Mouse (Mus musculus): ENCODE measurements around the gene Adamts3.

Adamts3 gene

DNA sequence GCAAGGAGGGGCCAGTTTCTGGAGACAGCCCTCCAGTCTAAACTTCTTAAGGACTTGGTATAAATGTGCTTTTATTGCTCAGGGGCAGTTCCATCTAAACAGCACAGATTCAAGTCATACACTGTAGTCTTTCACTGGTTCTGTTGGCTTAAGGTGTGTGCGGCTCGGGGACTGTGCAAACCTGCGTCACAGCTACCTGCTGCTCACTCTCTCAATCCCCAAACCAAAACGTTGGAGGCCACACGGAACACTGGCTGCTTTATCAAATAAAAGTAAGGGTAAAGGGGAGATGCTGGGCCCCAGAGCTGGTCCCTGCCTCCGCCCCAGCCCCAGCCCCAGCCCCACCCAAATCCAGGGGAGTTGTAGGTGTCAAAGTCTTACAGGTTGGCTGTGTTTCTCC is 66.5 kb downstream of the Adamts3 start:
- no peak for DNase-seq (ENCODE audit: low spot score)

DNA sequence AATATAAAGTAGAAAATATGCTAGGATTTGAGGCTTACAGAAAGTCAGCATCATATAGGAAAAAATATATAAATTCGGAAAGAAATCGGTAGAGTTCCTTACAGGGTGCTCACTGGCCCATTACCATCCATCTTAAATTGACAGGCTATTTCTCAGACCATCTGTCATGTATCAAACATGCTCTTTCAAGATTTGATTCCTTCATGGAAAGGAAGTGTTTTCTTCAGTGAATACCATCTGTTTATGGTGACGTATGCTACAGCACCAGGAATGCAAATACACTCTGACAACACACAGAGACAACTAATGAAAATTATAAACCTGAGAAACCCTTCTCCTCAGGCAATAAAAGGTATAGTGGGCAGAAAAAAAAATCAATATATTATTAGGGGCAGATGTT is 68.6 kb downstream of the Adamts3 start:
- no peak for DNase-seq (ENCODE audit: low spot score)

DNA sequence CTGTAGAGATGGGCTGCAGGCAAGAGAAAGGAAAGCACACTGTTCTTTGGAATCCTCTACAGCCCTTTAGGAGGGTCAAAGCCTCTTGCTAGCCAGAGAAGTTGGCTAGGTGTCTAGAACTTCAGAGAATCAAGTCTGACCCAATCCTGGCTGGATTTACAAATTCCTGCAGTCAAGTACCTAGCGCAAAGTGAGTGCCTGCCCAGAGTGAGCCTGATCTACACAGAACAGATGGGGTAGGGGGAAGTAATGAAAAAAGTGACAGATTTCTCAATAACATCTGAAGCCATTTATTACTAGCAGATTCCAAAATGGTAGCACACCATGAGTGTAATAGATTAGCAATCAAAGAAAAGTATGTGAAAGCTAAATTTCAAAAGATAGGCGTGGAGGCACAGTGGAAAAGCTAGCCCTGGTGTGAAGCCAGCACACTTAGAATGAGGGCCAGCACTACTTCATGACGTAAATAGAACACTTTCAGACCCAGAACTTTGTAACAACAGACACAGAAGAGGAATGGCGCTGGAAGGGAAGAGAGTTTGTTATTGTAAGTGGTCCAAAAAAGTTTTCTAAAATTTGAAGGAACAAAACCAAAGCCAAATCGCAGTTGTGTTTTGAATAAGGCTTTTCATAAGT is 82.8 kb downstream of the Adamts3 start:
- DNase-seq (ENCODE audit: low spot score): no peak

DNA sequence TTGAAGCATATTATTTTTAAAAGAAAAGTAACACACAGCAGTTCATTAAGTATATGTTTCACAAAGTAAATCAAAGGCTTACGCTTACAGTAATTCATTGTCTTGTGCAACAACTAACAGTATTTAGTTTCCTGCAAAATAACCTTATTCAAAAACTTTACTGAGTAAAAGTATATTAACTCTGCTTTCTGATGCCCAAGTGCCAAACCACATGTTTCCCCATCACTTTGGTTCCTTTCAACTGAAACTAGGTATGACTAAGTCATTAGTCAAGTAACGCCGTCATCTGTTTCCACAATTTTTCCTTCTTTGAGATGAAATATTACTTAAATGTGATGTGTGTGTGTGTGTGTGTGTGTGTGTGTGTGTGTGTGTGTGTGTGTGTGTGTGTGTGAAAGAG is 89.4 kb downstream of the Adamts3 start:
- no peak for DNase-seq (ENCODE audit: low spot score)

DNA sequence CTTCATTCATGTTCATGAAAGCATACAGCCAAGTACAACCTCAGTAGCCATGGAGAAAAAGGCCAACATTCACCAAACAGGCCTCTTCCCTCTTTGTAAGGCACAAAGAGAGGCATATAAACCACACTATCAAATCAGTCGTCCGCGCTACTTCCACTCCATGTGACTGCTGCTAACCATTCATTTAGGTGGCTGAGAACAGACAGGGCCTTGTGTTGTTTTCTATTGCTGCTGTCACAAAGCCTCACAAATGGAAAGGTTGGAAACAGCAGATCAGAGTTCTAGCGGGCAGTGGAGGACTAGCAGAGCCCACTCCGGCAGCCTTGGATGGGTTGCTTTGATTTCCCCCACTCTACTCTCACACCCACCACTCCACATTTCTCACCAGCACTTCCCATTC is 98.5 kb downstream of the Adamts3 start:
- no peak for DNase-seq (ENCODE audit: low spot score)

DNA sequence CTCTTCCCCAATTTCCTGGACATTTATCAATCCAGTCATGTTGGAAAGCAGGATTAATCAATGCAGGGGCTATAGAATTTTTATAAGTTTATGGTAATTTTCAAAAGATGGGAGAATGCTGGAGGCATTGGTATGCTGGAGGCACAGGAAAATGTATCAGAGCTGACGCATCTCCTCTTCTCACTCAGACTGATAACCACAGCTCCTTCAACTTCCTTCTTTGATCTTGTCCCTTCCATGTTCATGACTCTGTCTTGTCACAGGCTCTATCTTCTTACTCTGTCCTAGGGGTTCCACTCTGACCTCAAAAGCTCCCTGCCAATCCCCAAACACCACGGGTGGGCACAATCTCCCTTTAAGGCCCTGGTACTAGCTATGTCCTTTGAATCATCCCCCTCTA is 103.3 kb downstream of the Adamts3 start:
- DNase-seq (ENCODE audit: low spot score): no peak

DNA sequence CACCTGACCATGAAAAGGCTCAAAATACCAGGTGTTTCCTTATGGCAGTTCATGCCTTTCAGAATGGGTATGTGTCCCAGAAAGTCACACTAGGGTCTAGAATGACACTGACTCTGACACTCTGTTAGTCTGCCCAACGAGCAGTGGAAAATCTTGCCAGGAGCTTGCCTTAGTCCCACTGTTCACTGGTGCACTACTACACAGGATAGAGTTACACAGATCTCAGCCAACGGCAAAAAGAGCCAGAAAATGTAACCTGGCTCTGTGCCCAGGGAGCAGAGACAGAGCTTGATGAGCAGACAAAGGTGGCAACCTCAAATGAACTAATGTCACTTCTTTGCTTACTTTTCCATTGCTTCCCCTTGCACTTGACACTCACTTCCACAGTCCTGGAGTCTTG is 104.5 kb downstream of the Adamts3 start:
- no peak for DNase-seq (ENCODE audit: low spot score)

DNA sequence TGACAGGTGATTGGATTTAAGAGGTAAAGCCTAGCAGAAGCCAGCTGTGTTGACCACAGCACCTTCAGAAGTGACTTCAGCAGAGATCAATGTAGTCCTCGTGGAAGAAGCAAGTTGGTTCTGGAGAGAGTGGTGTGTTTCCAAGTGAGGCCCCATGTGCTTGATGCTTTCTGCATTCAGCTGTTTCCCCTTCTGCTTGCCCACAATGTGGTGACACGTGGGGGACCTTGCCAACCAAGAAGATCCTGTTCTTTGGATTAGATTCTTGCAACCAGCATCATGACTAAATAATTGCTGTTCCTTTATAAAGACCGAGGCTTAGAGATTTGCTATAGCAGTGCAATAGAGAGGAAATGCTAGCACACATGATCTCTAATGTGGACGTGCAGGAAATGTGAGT is 105.7 kb downstream of the Adamts3 start:
- no peak for DNase-seq (ENCODE audit: low spot score)

GRCm38 (mm10) chr5:89770655-89771355 is 112.3 kb downstream of the Adamts3 start:
- no peak for DNase-seq (ENCODE audit: low spot score)

GRCm38 (mm10) chr5:89763189-89764187 is 119.6 kb downstream of the Adamts3 start:
- no peak for DNase-seq (ENCODE audit: low spot score)

GRCm38 (mm10) chr5:89760368-89760767 is 122.8 kb downstream of the Adamts3 start:
- no peak for DNase-seq (ENCODE audit: low spot score)

GRCm38 (mm10) chr5:89751836-89752235 is 131.3 kb downstream of the Adamts3 start:
- no peak for DNase-seq (ENCODE audit: low spot score)

GRCm38 (mm10) chr5:89748185-89748884 is 134.8 kb downstream of the Adamts3 start:
- peak; percentile 5 for DNase-seq (ENCODE audit: low spot score)

- no peak for DNase-seq (ENCODE audit: low spot score)
Observed at GRCm38 (mm10) chr5:89747149-89747659, 135.9 kb downstream of the Adamts3 start.

GRCm38 (mm10) chr5:89745112-89745511 is 138.0 kb downstream of the Adamts3 start:
- DNase-seq (ENCODE audit: low spot score): no peak

- DNase-seq (ENCODE audit: low spot score): no peak
Observed at GRCm38 (mm10) chr5:89734759-89735158, 148.4 kb downstream of the Adamts3 start.

DNA sequence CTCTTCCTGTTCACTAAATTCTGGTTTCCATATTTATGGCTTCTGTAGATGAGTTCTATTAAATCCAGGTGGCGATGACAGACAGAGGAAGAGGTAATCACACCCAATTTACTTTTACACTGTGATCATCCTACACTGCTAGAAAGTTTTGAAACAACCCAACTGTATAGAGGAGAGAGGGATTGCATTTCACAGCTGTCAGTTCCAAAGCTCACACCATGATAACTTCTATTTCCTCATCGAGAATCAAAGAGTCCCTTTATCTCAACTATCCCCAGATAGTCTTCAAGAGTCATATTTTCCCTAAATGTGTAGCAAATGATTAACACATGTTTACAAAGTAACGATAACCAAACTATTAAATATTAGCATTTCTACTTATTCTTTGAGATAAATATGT is 152.7 kb downstream of the Adamts3 start:
- DNase-seq (ENCODE audit: low spot score): no peak

- no peak for DNase-seq (ENCODE audit: low spot score)
Observed at GRCm38 (mm10) chr5:89728117-89728516, 155.0 kb downstream of the Adamts3 start.

GRCm38 (mm10) chr5:89727497-89728057 is 155.6 kb downstream of the Adamts3 start:
- no peak for DNase-seq (ENCODE audit: low spot score)

DNA sequence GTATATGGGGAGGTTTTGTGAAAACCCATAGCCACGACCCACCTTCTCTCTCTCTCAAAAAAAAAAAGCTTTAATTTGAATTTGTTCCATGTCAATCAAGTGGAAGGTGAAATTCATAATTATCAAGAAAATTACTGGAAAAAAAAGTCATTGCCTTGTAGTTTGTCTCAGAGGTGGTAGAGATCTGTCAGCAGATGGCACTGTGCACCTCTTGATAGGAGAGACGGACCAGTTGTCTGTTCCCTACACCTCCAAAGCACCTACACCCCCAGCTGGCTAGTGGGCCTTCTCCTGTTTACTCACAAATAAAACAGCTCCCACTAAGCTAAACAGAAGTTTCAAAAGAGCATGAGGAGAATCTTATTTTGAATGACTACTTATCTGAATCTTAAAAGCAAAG is 168.6 kb downstream of the Adamts3 start:
- no peak for DNase-seq (ENCODE audit: low spot score)

DNA sequence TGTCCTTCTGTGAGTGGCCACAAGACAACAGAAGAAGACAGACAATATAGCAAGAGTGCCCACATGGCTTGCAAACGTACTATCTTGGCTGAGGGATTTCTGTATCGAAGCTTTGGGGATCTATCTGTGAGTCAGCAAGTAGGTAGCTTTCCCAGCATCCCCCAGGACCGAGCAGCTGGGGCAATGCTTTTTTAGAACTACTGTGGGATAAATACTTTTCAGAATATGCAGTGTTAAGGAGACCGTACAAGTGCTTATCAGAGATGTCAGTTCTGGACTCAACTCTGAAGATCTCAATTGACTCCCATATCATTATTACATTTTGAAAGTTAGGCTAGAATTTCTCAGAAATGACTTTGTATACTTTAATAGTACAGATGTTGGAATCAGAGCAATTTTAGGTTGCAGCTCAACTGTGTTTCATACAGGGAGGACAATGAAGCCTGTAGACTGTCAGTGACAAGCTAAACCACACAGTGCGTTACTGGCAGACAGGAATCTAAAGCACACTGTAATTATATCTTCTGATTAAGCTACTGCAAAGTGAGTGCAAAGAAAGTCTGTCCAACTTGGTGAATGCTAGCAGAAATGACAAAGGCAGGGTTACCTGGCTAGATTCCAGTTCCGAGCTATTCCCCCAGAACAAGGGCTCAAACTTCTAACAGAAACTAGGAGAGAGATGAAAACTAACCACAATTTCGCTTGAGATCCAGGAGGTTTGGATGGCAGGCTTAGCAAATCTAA is 171.8 kb downstream of the Adamts3 start:
- no peak for DNase-seq (ENCODE audit: low spot score)
